Mouse (Mus musculus) kidney, adult 8-10 months (tissue): ENCODE results near the gene BC049352.
A peak's percentile ranks its signal among the peaks of the same experiment; 100 is the strongest.

Experiments
- DNase-seq, 2 experiments: peaks; one replicate each; pipeline ENCODE4 v3.0.0; 2022

BC049352 gene

GRCm38 (mm10) chr9:45195468-45195867 is 13.7 kb downstream of the BC049352 start:
- no peak for DNase-seq

GRCm38 (mm10) chr9:45196125-45196830 is 14.5 kb downstream of the BC049352 start:
- no peak for DNase-seq

GRCm38 (mm10) chr9:45197549-45197948 is 15.7 kb downstream of the BC049352 start:
- DNase-seq, result no peak

- DNase-seq, result peak; percentile 39 to 54
Measured at GRCm38 (mm10) chr9:45201319-45201947, 19.6 kb downstream of the BC049352 start.

GRCm38 (mm10) chr9:45202021-45202798 is 20.4 kb downstream of the BC049352 start:
- peak; percentile 63 to 67 for DNase-seq

- peak in 1 of 2 experiments; percentile 35 for DNase-seq
Measured at GRCm38 (mm10) chr9:45203797-45204410, 22.1 kb downstream of the BC049352 start, which contains the start of gene Tmprss4. TSS of gene Tmprss4 (minus strand) at chr9:45204092.

- DNase-seq, result peak; percentile 76 to 78
Measured at GRCm38 (mm10) chr9:45205143-45205542, 23.3 kb downstream of the BC049352 start.

- peak; percentile 30 to 35 for DNase-seq
Measured at GRCm38 (mm10) chr9:45206121-45206520, 24.3 kb downstream of the BC049352 start.

GRCm38 (mm10) chr9:45207015-45207743 is 25.4 kb downstream of the BC049352 start:
- DNase-seq, result no peak

- DNase-seq, result peak in 1 of 2 experiments; percentile 25
Measured at GRCm38 (mm10) chr9:45212001-45212400, 30.2 kb downstream of the BC049352 start.

- peak in 1 of 2 experiments; percentile 48 for DNase-seq
Measured at GRCm38 (mm10) chr9:45215526-45216179, 33.8 kb downstream of the BC049352 start.

GRCm38 (mm10) chr9:45219644-45220043 is 37.8 kb downstream of the BC049352 start:
- DNase-seq, result no peak

- DNase-seq, result peak; percentile 85 to 93
Measured at GRCm38 (mm10) chr9:45221567-45221966, 39.8 kb downstream of the BC049352 start.

- DNase-seq, result no peak
Measured at GRCm38 (mm10) chr9:45229359-45229758, 47.6 kb downstream of the BC049352 start.

- no peak for DNase-seq
Measured at GRCm38 (mm10) chr9:45235668-45236227, 53.9 kb downstream of the BC049352 start.

GRCm38 (mm10) chr9:45236744-45237143 is 54.9 kb downstream of the BC049352 start:
- no peak for DNase-seq

GRCm38 (mm10) chr9:45241397-45241796 is 59.6 kb downstream of the BC049352 start:
- no peak for DNase-seq

- no peak for DNase-seq
Measured at GRCm38 (mm10) chr9:45245432-45245831, 63.6 kb downstream of the BC049352 start.

- DNase-seq, result no peak
Measured at GRCm38 (mm10) chr9:45246060-45246459, 64.3 kb downstream of the BC049352 start.

- no peak for DNase-seq
Measured at GRCm38 (mm10) chr9:45247536-45247935, 65.7 kb downstream of the BC049352 start.

GRCm38 (mm10) chr9:45250306-45250705 is 68.5 kb downstream of the BC049352 start:
- no peak for DNase-seq
